Mouse (Mus musculus): ENCODE results near the gene Ms4a3. TPM values are rescaled to one million over a fixed set of nuclear protein-coding genes. Genes with fewer than 3 reads are reported as not detected.

Ms4a3 gene
- total RNA-seq (2023) = not detected in 4 replicates

GRCm38 (mm10) chr19:11640732-11641131, at the start of gene Ms4a3:
Gene Ms4a3 (minus strand): TSS chr19:11640851.

GRCm38 (mm10) chr19:11660459-11660858, 19.8 kb upstream of the Ms4a3 start, which contains the start of gene Oosp2:
Gene Oosp2 (minus strand): TSS chr19:11660559.

GRCm38 (mm10) chr19:11623551-11623950, 17.1 kb downstream of the Ms4a3 start, which contains the start of gene Ms4a2:
Gene Ms4a2 (minus strand): TSS chr19:11623719.

GRCm38 (mm10) chr19:11604603-11605002, 36.0 kb downstream of the Ms4a3 start, which contains the start of gene Ms4a6d:
Gene Ms4a6d (minus strand): TSS chr19:11604849.

Other genes with a start within 250 kb of the Ms4a3 start
- 170 to 195 TPM (median 183 TPM) in 4 replicates for gene Ms4a4c, start 236.1 kb downstream of the Ms4a3 start, total RNA-seq (2023)
- 16.3 to 21.1 TPM (median 18.4 TPM) in 4 replicates for gene Ms4a4b, start 197.3 kb downstream of the Ms4a3 start, total RNA-seq (2023)
- gene Ms4a6c, start 171.5 kb downstream of the Ms4a3 start, total RNA-seq (2023) = 15.3 to 23.6 TPM (median 17.7 TPM) in 4 replicates
- gene Gm8369, start 154.9 kb downstream of the Ms4a3 start, total RNA-seq (2023) = 187 to 210 TPM (median 201 TPM) in 4 replicates
- 70.8 to 89.5 TPM (median 81.5 TPM) in 4 replicates for gene Ms4a6b, start 124.3 kb downstream of the Ms4a3 start, total RNA-seq (2023)
- 0.51 TPM in 1 of 4 replicates, not detected in the others for gene Ms4a4d, start 104.0 kb downstream of the Ms4a3 start, total RNA-seq (2023)
- gene Ms4a6d, start 36.0 kb downstream of the Ms4a3 start, total RNA-seq (2023) = 2.6 to 3.6 TPM (median 3.3 TPM) in 4 replicates
- not detected in 4 replicates for gene Ms4a2, start 17.1 kb downstream of the Ms4a3 start, total RNA-seq (2023)
- not detected in 4 replicates for gene Oosp2, start 19.7 kb upstream of the Ms4a3 start, total RNA-seq (2023)
- 1.4 to 3.7 TPM (median 1.9 TPM) in 4 replicates for gene Oosp1, start 50.3 kb upstream of the Ms4a3 start, total RNA-seq (2023)
- gene Oosp3, start 56.2 kb upstream of the Ms4a3 start, total RNA-seq (2023) = not detected in 4 replicates
- not detected in 4 replicates for gene Gif, start 106.7 kb upstream of the Ms4a3 start, total RNA-seq (2023)
- 28.4 to 34.4 TPM (median 30.1 TPM) in 4 replicates for gene Mrpl16, start 129.5 kb upstream of the Ms4a3 start, total RNA-seq (2023)
- gene Stx3, start 178.6 kb upstream of the Ms4a3 start, total RNA-seq (2023) = 0.39 to 1.0 TPM (median 0.71 TPM) in 4 replicates
- not detected in 4 replicates for gene Olfr1417, start 198.4 kb upstream of the Ms4a3 start, total RNA-seq (2023)
- not detected in 4 replicates for gene Olfr1418, start 220.2 kb upstream of the Ms4a3 start, total RNA-seq (2023)
- gene Olfr1419, start 234.3 kb upstream of the Ms4a3 start, total RNA-seq (2023) = not detected in 4 replicates
- gene Olfr1420, start 245.7 kb upstream of the Ms4a3 start, total RNA-seq (2023) = not detected in 4 replicates